Mouse (Mus musculus): ENCODE data around the gene Supt3. TPM values are rescaled to one million over a fixed set of nuclear protein-coding genes. Genes with fewer than 3 reads are reported as not detected.
A peak's percentile ranks its signal among the peaks of the same experiment; 100 is the strongest.

Supt3 gene
- polyA plus RNA-seq, 1 experiment from 2014 or later: 24.7 TPM

- Histone ChIP-seq H3K36me3 (peaks cover 4% of the 10 kb centered on the region; the same call in 1 of the 2 replicates), H3K4me1 (no peaks in the 10 kb centered on the region), H3K9ac (no peak overlapping the region), H3K27ac (no peak overlapping the region), H3K4me2 (replicated peaks) (no peak overlapping the region), H3K9me3 (no peaks in the 10 kb centered on the region), H3K4me3 (no peak overlapping the region), H3K27me3 (no peaks in the 10 kb centered on the region)
- 76% methylated on average over 5 of the region's 5 CpGs for WGBS
- no peak for ATAC-seq (ENCODE audit: low FRiP score, low read depth)
These were observed 12.2 kb downstream of the Supt3 start for GRCm38 (mm10) chr17:44788982-44789747.

GRCm38 (mm10) chr17:44792218-44792917, 15.4 kb downstream of the Supt3 start:
- no peak for ATAC-seq (ENCODE audit: low FRiP score, low read depth)
- Histone ChIP-seq H3K4me3 (no peak overlapping the region), H3K27me3 (no peaks in the 10 kb centered on the region), H3K36me3 (peaks cover 10% of the 10 kb centered on the region; the same call in 1 of the 2 replicates), H3K9me3 (no peaks in the 10 kb centered on the region), H3K4me1 (no peaks in the 10 kb centered on the region), H3K9ac (no peak overlapping the region), H3K4me2 (replicated peaks) (no peak overlapping the region), H3K27ac (no peak overlapping the region)
- 92% methylated on average over 12 of the region's 12 CpGs for WGBS

GRCm38 (mm10) chr17:44797331-44797730, 20.4 kb downstream of the Supt3 start:
- Histone ChIP-seq H3K27me3 (no peaks in the 10 kb centered on the region), H3K9ac (no peak overlapping the region), H3K4me3 (no peak overlapping the region), H3K36me3 (0 out of 2 replicates have a peak, but pooled peaks cover 6% of the 10 kb centered on the region), H3K4me2 (replicated peaks) (no peak overlapping the region), H3K27ac (no peak overlapping the region), H3K9me3 (no peaks in the 10 kb centered on the region), H3K4me1 (no peaks in the 10 kb centered on the region)
- WGBS: 65% methylated on average over 3 of the region's 3 CpGs
- ATAC-seq (ENCODE audit: low FRiP score, low read depth): no peak

GRCm38 (mm10) chr17:44807031-44807430, 30.1 kb downstream of the Supt3 start:
- ATAC-seq (ENCODE audit: low FRiP score, low read depth): no peak
- H3K9ac ChIP-seq: no peak overlapping the region
- H3K4me2 ChIP-seq (replicated peaks): no peak overlapping the region
- H3K27ac ChIP-seq: no peak overlapping the region
- H3K36me3 ChIP-seq: no peaks in the 10 kb centered on the region
- no peaks in the 10 kb centered on the region for H3K9me3 ChIP-seq
- no peaks in the 10 kb centered on the region for H3K27me3 ChIP-seq
- H3K4me1 ChIP-seq: peaks cover 14% of the 10 kb centered on the region
- WGBS: 82% methylated on average over 1 of the region's 1 CpGs
- no peak overlapping the region for H3K4me3 ChIP-seq

GRCm38 (mm10) chr17:44814508-44815175, 37.7 kb downstream of the Supt3 start, which contains the start of gene Runx2:
Gene Runx2, minus strand, starts transcription at chr17:44814797.
- Histone ChIP-seq H3K4me1 (peaks cover 12% of the 10 kb centered on the region), H3K4me3 (peak within 1 kb of the TSS; percentile 25), H3K27ac (peak within 1 kb of the TSS; percentile 55; the same call in 1 of the 2 replicates), H3K4me2 (replicated peaks) (peak within 1 kb of the TSS; percentile 36), H3K36me3 (no peaks in the 10 kb centered on the region), H3K9me3 (no peaks in the 10 kb centered on the region), H3K9ac (0 out of 2 replicates have a peak within 1 kb of the TSS, but pooled peaks have one; percentile 3), H3K27me3 (no peaks in the 10 kb centered on the region)
- no peak for ATAC-seq (ENCODE audit: low FRiP score, low read depth)
- 54% methylated on average over 3 of the region's 3 CpGs for WGBS

- Histone ChIP-seq H3K4me1 (peaks cover 12% of the 10 kb centered on the region), H3K4me3 (no peak overlapping the region), H3K9ac (no peak overlapping the region), H3K36me3 (no peaks in the 10 kb centered on the region), H3K4me2 (replicated peaks) (no peak overlapping the region), H3K27ac (no peak overlapping the region), H3K27me3 (no peaks in the 10 kb centered on the region), H3K9me3 (no peaks in the 10 kb centered on the region)
- WGBS: 75% methylated on average over 2 of the region's 2 CpGs
- ATAC-seq (ENCODE audit: low FRiP score, low read depth): no peak
These were observed 41.9 kb downstream of the Supt3 start for GRCm38 (mm10) chr17:44818825-44819224.

- H3K27me3 ChIP-seq: no peaks in the 10 kb centered on the region
- ATAC-seq (ENCODE audit: low FRiP score, low read depth): no peak
- H3K4me1 ChIP-seq: peaks cover 5% of the 10 kb centered on the region
- 39% methylated on average over 4 of the region's 4 CpGs for WGBS
- H3K4me2 ChIP-seq (replicated peaks): no peak overlapping the region
- no peak overlapping the region for H3K9ac ChIP-seq
- no peaks in the 10 kb centered on the region for H3K9me3 ChIP-seq
- H3K4me3 ChIP-seq: no peak overlapping the region
- no peak overlapping the region for H3K27ac ChIP-seq
- no peaks in the 10 kb centered on the region for H3K36me3 ChIP-seq
These were observed 42.9 kb downstream of the Supt3 start for GRCm38 (mm10) chr17:44819816-44820215.

- Histone ChIP-seq H3K4me2 (replicated peaks) (no peak overlapping the region), H3K4me1 (no peaks in the 10 kb centered on the region), H3K27me3 (no peaks in the 10 kb centered on the region), H3K9me3 (no peaks in the 10 kb centered on the region), H3K4me3 (no peak overlapping the region), H3K9ac (no peak overlapping the region), H3K36me3 (no peaks in the 10 kb centered on the region), H3K27ac (no peak overlapping the region)
- 93% methylated on average over 5 of the region's 5 CpGs for WGBS
- no peak for ATAC-seq (ENCODE audit: low FRiP score, low read depth)
These were observed 45.0 kb downstream of the Supt3 start for GRCm38 (mm10) chr17:44821940-44822339.

- Histone ChIP-seq H3K27ac (no peak overlapping the region), H3K4me1 (no peaks in the 10 kb centered on the region), H3K4me3 (no peak overlapping the region), H3K36me3 (no peaks in the 10 kb centered on the region), H3K27me3 (no peaks in the 10 kb centered on the region), H3K9ac (no peak overlapping the region), H3K9me3 (no peaks in the 10 kb centered on the region), H3K4me2 (replicated peaks) (no peak overlapping the region)
- no peak for ATAC-seq (ENCODE audit: low FRiP score, low read depth)
- 70% methylated on average over 3 of the region's 3 CpGs for WGBS
These were observed 50.2 kb downstream of the Supt3 start for GRCm38 (mm10) chr17:44827124-44827523.

- Histone ChIP-seq H3K4me2 (replicated peaks) (no peak overlapping the region), H3K36me3 (no peaks in the 10 kb centered on the region), H3K4me3 (no peak overlapping the region), H3K27me3 (no peaks in the 10 kb centered on the region), H3K9ac (no peak overlapping the region), H3K4me1 (0 out of 2 replicates have a peak, but pooled peaks cover 3% of the 10 kb centered on the region), H3K9me3 (no peaks in the 10 kb centered on the region), H3K27ac (no peak overlapping the region)
- ATAC-seq (ENCODE audit: low FRiP score, low read depth): no peak
- WGBS: 85% methylated on average over 4 of the region's 4 CpGs
These were observed 51.0 kb downstream of the Supt3 start for GRCm38 (mm10) chr17:44827964-44828363.

- WGBS: 90% methylated on average over 3 of the region's 3 CpGs
- no peak overlapping the region for H3K27ac ChIP-seq
- no peaks in the 10 kb centered on the region for H3K27me3 ChIP-seq
- no peaks in the 10 kb centered on the region for H3K36me3 ChIP-seq
- 0 out of 2 replicates have a peak, but pooled peaks cover 3% of the 10 kb centered on the region for H3K4me1 ChIP-seq
- no peak overlapping the region for H3K4me2 ChIP-seq (replicated peaks)
- no peak overlapping the region for H3K4me3 ChIP-seq
- H3K9ac ChIP-seq: no peak overlapping the region
- no peak for ATAC-seq (ENCODE audit: low FRiP score, low read depth)
- no peaks in the 10 kb centered on the region for H3K9me3 ChIP-seq
These were observed 52.6 kb downstream of the Supt3 start for GRCm38 (mm10) chr17:44829587-44829986.

GRCm38 (mm10) chr17:44831201-44831600, 54.2 kb downstream of the Supt3 start:
- WGBS: 69% methylated on average over 1 of the region's 1 CpGs
- ATAC-seq (ENCODE audit: low FRiP score, low read depth): no peak

More at GRCm38 (mm10) chr17:44831201-44831600, 54.2 kb downstream of the Supt3 start:
- H3K4me1 ChIP-seq: 0 out of 2 replicates have a peak, but pooled peaks cover 3% of the 10 kb centered on the region
- H3K27ac ChIP-seq: no peak overlapping the region
- no peak overlapping the region for H3K9ac ChIP-seq
- H3K27me3 ChIP-seq: no peaks in the 10 kb centered on the region
- H3K4me2 ChIP-seq (replicated peaks): no peak overlapping the region
- H3K9me3 ChIP-seq: no peaks in the 10 kb centered on the region
- no peaks in the 10 kb centered on the region for H3K36me3 ChIP-seq
- no peak overlapping the region for H3K4me3 ChIP-seq
